Mouse (Mus musculus): ENCODE measurements around the gene Ptges3. TPM values are rescaled to one million over a fixed set of nuclear protein-coding genes. Genes with fewer than 3 reads are reported as not detected.

Ptges3 gene
- total RNA-seq (2023) = 132 TPM

DNA sequence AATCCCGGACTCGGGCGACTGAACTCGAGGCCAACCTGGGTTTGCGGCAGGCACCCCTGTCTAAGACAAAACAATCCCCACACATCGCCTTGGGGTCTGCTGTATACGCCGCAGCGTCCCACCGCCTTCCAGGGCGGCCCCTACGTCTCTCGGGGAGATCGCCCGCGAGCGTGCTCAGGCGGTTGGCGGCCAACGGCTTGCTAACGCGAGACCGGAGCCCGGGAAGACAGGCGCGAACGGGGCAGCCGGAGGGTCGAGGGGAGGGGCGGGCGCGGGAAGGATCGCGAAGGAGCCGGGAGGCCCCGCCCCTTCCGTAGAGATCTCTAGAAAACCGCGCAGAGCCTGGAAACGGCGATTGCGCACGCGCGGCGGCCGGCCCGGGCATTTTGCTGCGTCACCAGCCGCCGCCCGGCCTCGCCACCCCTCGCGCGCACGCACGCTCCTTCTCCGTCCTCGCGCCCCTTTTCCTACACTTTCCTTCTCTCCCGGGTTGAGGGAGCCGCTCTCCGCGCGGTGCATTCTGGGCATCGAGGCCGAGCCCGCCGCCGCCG lies at the start of gene Ptges3:
Ptges3 (plus strand) TSS at position 354 of the 551 bp plus-strand sequence.

DNA sequence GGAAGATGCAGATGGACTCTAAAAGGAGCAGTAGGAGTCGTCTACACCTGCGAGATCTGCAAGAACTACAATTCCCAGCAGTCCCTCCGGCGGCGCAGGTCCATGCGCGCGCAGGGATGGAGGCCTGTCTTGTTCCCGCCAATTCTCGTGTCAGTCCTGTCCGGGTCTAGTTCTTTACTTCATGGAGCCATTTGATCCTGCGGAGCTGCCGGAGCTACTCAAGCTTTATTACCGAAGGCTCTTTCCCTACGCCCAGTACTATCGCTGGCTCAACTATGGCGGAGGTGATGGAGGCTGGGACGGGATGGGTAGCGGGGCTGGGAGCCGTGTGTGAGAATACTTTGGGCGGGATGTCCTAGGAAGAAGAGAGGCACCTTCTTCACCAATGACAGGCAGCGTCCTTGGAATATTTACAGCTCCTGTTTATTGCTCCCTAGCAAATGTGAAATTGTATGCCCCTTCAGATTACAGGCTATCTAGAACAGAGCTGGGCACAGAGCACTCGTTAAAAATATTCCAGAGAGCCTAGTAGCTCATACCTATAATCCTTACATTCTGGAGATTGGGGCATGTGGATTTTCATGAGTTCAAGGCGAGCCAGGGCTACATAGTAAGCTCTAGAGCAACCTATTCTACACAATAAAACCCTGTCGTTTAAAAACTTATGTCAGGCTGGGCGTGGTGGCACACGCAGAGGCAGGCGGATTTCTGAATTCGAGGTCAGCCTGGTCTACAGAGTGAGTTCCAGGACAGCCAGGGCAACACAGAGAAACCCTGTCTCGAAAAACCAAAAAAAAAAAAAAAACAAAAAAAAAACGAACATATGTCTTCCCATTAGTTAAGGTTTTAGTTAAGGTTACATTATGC lies 43.5 kb upstream of the Ptges3 start, which contains the start of gene Prim1:
Prim1 (plus strand) TSS at position 101 of the 867 bp plus-strand sequence.

DNA sequence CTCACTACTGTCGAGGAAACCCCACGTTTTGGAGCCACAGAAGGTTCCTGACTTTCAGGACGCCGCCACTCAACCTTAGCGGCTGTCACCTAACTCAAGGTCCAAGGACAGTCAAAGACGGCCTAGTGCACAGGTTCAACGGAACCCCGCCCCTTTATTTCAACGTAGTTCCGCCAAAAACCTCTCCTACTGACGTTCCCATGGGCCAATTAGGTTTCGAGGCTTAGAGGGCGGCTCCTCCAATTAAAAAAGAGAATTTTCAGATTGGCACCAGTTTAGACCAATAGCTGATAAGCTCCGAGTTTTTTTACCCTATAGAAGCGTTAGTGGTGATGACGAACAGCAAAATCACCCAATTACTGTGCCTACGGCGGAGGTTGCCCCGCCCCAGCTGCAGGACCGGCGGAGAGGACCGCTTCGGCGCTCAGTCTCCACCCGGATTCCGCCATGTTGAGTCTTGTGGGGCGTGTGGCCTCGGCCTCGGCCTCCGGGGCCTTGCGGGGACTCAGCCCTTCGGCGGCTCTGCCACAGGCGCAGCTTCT lies 24.2 kb downstream of the Ptges3 start, which contains the start of gene Atp5b:
Atp5b (plus strand) TSS at position 394 of the 542 bp plus-strand sequence.

DNA sequence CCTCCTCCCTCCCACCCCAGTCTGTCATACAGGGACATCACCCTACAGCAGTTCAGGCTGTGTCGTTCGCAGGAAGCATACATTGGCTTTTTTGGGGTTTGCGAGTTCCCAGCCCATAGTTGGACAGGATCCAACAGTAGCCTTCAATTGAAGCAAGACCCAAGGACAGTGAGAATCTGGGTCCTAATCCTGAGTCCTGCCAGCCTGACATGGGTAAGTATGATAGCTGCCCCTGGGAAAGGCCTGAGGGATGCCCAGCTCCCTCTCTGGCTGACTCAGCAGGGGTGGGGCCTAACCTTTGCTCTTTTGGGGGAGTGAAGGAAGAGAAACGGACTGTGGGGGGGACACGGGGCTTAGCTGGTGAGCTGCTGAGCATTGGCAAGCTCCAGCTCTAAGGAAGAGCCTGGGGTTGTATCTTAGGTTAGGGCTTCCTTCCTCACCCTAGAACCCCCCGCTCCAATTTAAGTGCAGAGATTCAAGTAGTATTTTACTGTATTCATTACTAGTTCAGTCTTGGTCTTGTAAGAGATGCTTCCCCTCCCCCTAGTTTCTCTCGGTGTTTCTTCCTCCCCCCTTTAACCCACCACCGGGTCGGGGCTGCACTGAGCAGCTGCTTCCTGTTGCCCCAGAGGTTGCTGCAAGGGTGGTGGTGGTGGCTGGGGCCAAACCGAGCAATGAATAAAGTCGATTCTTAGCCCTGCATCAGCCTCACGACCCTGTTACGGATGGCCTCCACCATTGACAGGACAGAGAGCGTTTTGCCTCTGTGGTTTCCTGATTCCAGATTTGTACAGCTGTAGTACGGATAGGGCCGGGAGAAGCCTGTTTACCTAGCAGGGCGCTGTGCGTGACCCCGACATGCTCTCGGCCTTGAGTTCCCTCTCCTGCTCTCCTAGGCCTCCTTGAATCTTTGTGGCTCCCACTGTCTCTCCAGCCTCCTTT lies 33.1 kb downstream of the Ptges3 start, which contains the start of gene Baz2a:
Baz2a (plus strand) TSS at position 14 of the 942 bp plus-strand sequence.

Other genes with a start within 250 kb of the Ptges3 start
- not detected for gene Rdh19, start 209.0 kb upstream of the Ptges3 start, total RNA-seq (2023)
- gene Rdh16f2, start 192.5 kb upstream of the Ptges3 start, total RNA-seq (2023) = not detected
- gene Rdh7, start 170.1 kb upstream of the Ptges3 start, total RNA-seq (2023) = not detected
- not detected for gene Sdr9c7, start 160.4 kb upstream of the Ptges3 start, total RNA-seq (2023)
- gene Hsd17b6, start 51.3 kb upstream of the Ptges3 start, total RNA-seq (2023) = not detected
- 13.0 TPM for gene Prim1, start 43.8 kb upstream of the Ptges3 start, total RNA-seq (2023)
- 750 TPM for gene Naca, start 23.4 kb upstream of the Ptges3 start, total RNA-seq (2023)
- gene Atp5b, start 24.3 kb downstream of the Ptges3 start, total RNA-seq (2023) = 633 TPM
- gene Baz2a, start 32.6 kb downstream of the Ptges3 start, total RNA-seq (2023) = 108 TPM
- 36.0 TPM for gene Rbms2, start 121.3 kb downstream of the Ptges3 start, total RNA-seq (2023)
- 2.0 TPM for gene Gls2, start 135.5 kb downstream of the Ptges3 start, total RNA-seq (2023)
- 19.9 TPM for gene Spryd4, start 152.9 kb downstream of the Ptges3 start, total RNA-seq (2023)
- not detected for gene Mip, start 166.9 kb downstream of the Ptges3 start, total RNA-seq (2023)
- gene Timeless, start 173.1 kb downstream of the Ptges3 start, total RNA-seq (2023) = 25.4 TPM
- 0.56 TPM for gene Apon, start 195.1 kb downstream of the Ptges3 start, total RNA-seq (2023)
- gene Apof, start 209.7 kb downstream of the Ptges3 start, total RNA-seq (2023) = not detected
- 60.8 TPM for gene Stat2, start 211.6 kb downstream of the Ptges3 start, total RNA-seq (2023)
- gene Il23a, start 239.8 kb downstream of the Ptges3 start, total RNA-seq (2023) = not detected
- gene Pan2, start 244.4 kb downstream of the Ptges3 start, total RNA-seq (2023) = 43.5 TPM

Measured in CD4-positive naive resting alpha-beta T cell, adult 76 days (primary cell).